ENCODE assay signal across 8 mouse cellular contexts in the genomic region with DNA sequence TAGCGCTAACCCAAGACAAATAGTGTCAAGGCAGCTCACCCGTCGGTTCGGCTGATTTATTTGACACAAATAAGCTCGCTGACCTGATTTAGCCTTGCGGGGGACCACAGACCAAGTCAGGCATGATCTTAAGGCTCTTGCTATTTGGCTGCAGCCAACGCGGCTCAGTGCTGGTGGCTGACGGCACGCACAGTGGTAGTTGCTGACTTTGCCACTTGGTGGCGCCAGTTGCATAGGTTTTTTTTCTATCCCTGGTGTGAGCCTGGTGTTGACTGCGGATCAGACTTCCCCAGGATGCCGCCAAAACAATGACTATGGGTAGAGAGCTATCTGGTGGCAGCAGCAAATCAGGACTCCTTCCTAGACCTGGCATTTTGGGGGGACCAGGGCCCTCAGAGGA. TPM values are rescaled to one million over a fixed set of nuclear protein-coding genes. Genes with fewer than 3 reads are reported as not detected.
DNase-seq lines count a peak whose midpoint lies in the region; ATAC-seq and TF ChIP-seq lines count a peak whose summit lies in the region.

No protein-coding gene starts in this region.

- H3K27ac ChIP-seq in left cerebral cortex, adult 2 months: no peak overlapping the region

- intact Hi-C loops in left cerebral cortex, adult 2 months (cut with DNase I): loop anchor here (2.0 to 5.0 kb wide), 4 partner anchors 58 to 494 kb away; no protein-coding TSS in a partner anchor

- peak; percentile 93 for TF ChIP-seq CTCF in left cerebral cortex, adult 2 months (IDR thresholded peaks at IDR 0.05)

- peak; percentile 87 for ATAC-seq in common myeloid progenitor, adult 5-6 weeks (replicated peaks; ENCODE audit: low read depth, poor library complexity, severe bottlenecking)
- peak; percentile 85 for ATAC-seq in megakaryocyte progenitor cell, adult 5-6 weeks (replicated peaks; ENCODE audit: poor library complexity)

- peak; percentile 72 for DNase-seq in WW6 (ENCODE audit: low read depth, low spot score)
- DNase-seq in gastrocnemius, adult 8-10 months (ENCODE audit: low spot score in 2 of 2): peak; percentile 74
- peak; percentile 35 for DNase-seq in hindlimb bud, embryonic 11.5 days (ENCODE audit: extremely low spot score, low read depth, low spot score)
- peak; percentile 86 to 93 for DNase-seq in left cerebral cortex, adult 2 months (ENCODE audit: extremely low spot score in 1 of 2, low spot score in 2 of 2)
- peak; percentile 88 for DNase-seq in right cerebral cortex, postnatal 14 days
- DNase-seq in urinary bladder, postnatal 4 days (ENCODE audit: low spot score in 2 of 2): peak; percentile 77 to 87

- H3K4me3 ChIP-seq in left cerebral cortex, adult 2 months: peak overlapping the region; percentile 27; the same call in 1 of the 2 replicates

RNA-seq across cellular contexts. Expression of gene 2410131K14Rik, which starts 24.0 kb away (rescaled TPM):
- total RNA-seq in common myeloid progenitor, adult 5-6 weeks (2017): 1.8 and 1.9 TPM in 2 replicates
- total RNA-seq in gastrocnemius, adult 8-10 months (2022): 1 to 10 TPM; 3.6 to 5.9 (median 4.9) TPM
- total RNA-seq in left cerebral cortex, adult 2 months (2021): 10 to 100 TPM; 13.3 to 14.9 TPM
- 1.4 and 1.6 TPM in 2 replicates for total RNA-seq in megakaryocyte progenitor cell, adult 5-6 weeks (2015)
- total RNA-seq in megakaryocyte progenitor cell, adult 5-6 weeks (2017): 1.6 and 2.6 TPM in 2 replicates

RNA-seq across cellular contexts. Expression of gene Rnft2, which starts 24.1 kb away (rescaled TPM):
- total RNA-seq in common myeloid progenitor, adult 5-6 weeks (2017): 0.05 TPM in 1 of 2 replicates, not detected in the other
- 1 to 10 TPM in 2 of 4 experiments, under 1 TPM in 2; 0.65 to 1.6 (median 1.0) TPM for total RNA-seq in gastrocnemius, adult 8-10 months (2022)
- 10 to 100 TPM; 65.1 to 78.8 TPM for total RNA-seq in left cerebral cortex, adult 2 months (2021)
- total RNA-seq in megakaryocyte progenitor cell, adult 5-6 weeks (2015): 1.2 TPM in 1 of 2 replicates, not detected in the other
- 0.84 TPM in 1 of 2 replicates, not detected in the other for total RNA-seq in megakaryocyte progenitor cell, adult 5-6 weeks (2017)

Comparison
In these comparisons a context has a peak if more than half of its experiments do, and no peak if none do; other contexts are left out.
1. DNase-seq: peak in every context shown above with its lines; median percentile 90 in left cerebral cortex, adult 2 months; 88 in right cerebral cortex, postnatal 14 days; 82 in urinary bladder, postnatal 4 days; 74 in gastrocnemius, adult 8-10 months; 72 in WW6; 35 in hindlimb bud, embryonic 11.5 days.
2. RNA of gene Rnft2, which starts 24.1 kb away (total RNA-seq): 65.1 to 78.8 TPM in left cerebral cortex, adult 2 months; 0.65 to 1.6 TPM in gastrocnemius, adult 8-10 months, 0.84 to 1.2 TPM in megakaryocyte progenitor cell, adult 5-6 weeks and 0.05 TPM in common myeloid progenitor, adult 5-6 weeks; every median in the first group is over 10 times any median in the second.